Mouse (Mus musculus): ENCODE measurements around the gene Spock1. TPM values are rescaled to one million over a fixed set of nuclear protein-coding genes. Genes with fewer than 3 reads are reported as not detected.

Spock1 gene
- polyA plus RNA-seq, 1 experiment from 2014 or later: 3.3 TPM

- Histone ChIP-seq H3K4me2 (no peak overlapping the region), H3K4me1 (peaks cover 12% of the 10 kb centered on the region; the same call in 1 of the 2 replicates), H3K36me3 (no peaks in the 10 kb centered on the region), H3K4me3 (no peak overlapping the region), H3K27ac (no peak overlapping the region), H3K27me3 (no peaks in the 10 kb centered on the region), H3K9ac (no peak overlapping the region), H3K9me3 (0 out of 2 replicates have a peak, but pooled peaks cover 3% of the 10 kb centered on the region)
- ATAC-seq (ENCODE audit: insufficient number of reproducible peaks, low FRiP score, low TSS enrichment, low read depth): no peak
- 35% methylated on average over 7 of the region's 7 CpGs for WGBS
Measured at GRCm38 (mm10) chr13:57830896-57831295, 77.2 kb downstream of the Spock1 start.

GRCm38 (mm10) chr13:57830091-57830490, 78.0 kb downstream of the Spock1 start:
- Histone ChIP-seq H3K4me2 (no peak overlapping the region), H3K4me3 (no peak overlapping the region), H3K4me1 (peaks cover 12% of the 10 kb centered on the region; the same call in 1 of the 2 replicates), H3K9ac (no peak overlapping the region), H3K9me3 (0 out of 2 replicates have a peak, but pooled peaks cover 3% of the 10 kb centered on the region), H3K27ac (no peak overlapping the region), H3K27me3 (no peaks in the 10 kb centered on the region), H3K36me3 (no peaks in the 10 kb centered on the region)
- ATAC-seq (ENCODE audit: insufficient number of reproducible peaks, low FRiP score, low TSS enrichment, low read depth): no peak
- 32% methylated on average over 2 of the region's 2 CpGs for WGBS

GRCm38 (mm10) chr13:57816276-57816675, 91.9 kb downstream of the Spock1 start:
- Histone ChIP-seq H3K4me2 (peak overlapping the region; percentile 8; the same call in 1 of the 2 replicates), H3K9ac (no peak overlapping the region), H3K36me3 (no peaks in the 10 kb centered on the region), H3K4me3 (no peak overlapping the region), H3K27ac (peak overlapping the region; percentile 23; the same call in 1 of the 2 replicates), H3K4me1 (no peaks in the 10 kb centered on the region), H3K27me3 (no peaks in the 10 kb centered on the region), H3K9me3 (no peaks in the 10 kb centered on the region)
- 48% methylated on average over 11 of the region's 11 CpGs for WGBS
- no peak for ATAC-seq (ENCODE audit: insufficient number of reproducible peaks, low FRiP score, low TSS enrichment, low read depth)

GRCm38 (mm10) chr13:57812643-57813042, 95.5 kb downstream of the Spock1 start:
- Histone ChIP-seq H3K27ac (no peak overlapping the region), H3K9me3 (no peaks in the 10 kb centered on the region), H3K4me2 (no peak overlapping the region), H3K36me3 (no peaks in the 10 kb centered on the region), H3K27me3 (no peaks in the 10 kb centered on the region), H3K4me3 (no peak overlapping the region), H3K4me1 (no peaks in the 10 kb centered on the region), H3K9ac (no peak overlapping the region)
- ATAC-seq (ENCODE audit: insufficient number of reproducible peaks, low FRiP score, low TSS enrichment, low read depth): no peak
- 87% methylated on average over 7 of the region's 7 CpGs for WGBS

- H3K36me3 ChIP-seq: no peaks in the 10 kb centered on the region
- H3K9me3 ChIP-seq: no peaks in the 10 kb centered on the region
- H3K4me1 ChIP-seq: no peaks in the 10 kb centered on the region
- no peaks in the 10 kb centered on the region for H3K27me3 ChIP-seq
- no peak overlapping the region for H3K4me3 ChIP-seq
- H3K27ac ChIP-seq: no peak overlapping the region
- no peak overlapping the region for H3K9ac ChIP-seq
- no peak overlapping the region for H3K4me2 ChIP-seq
- WGBS: 69% methylated on average over 2 of the region's 2 CpGs
- ATAC-seq (ENCODE audit: insufficient number of reproducible peaks, low FRiP score, low TSS enrichment, low read depth): no peak
Measured at GRCm38 (mm10) chr13:57811253-57811652, 96.9 kb downstream of the Spock1 start.

GRCm38 (mm10) chr13:57810816-57811215, 97.3 kb downstream of the Spock1 start:
- ATAC-seq (ENCODE audit: insufficient number of reproducible peaks, low FRiP score, low TSS enrichment, low read depth): no peak
- no peak overlapping the region for H3K9ac ChIP-seq
- H3K4me2 ChIP-seq: no peak overlapping the region
- no peaks in the 10 kb centered on the region for H3K36me3 ChIP-seq
- 45% methylated on average over 2 of the region's 2 CpGs for WGBS
- H3K27ac ChIP-seq: no peak overlapping the region
- no peak overlapping the region for H3K4me3 ChIP-seq
- no peaks in the 10 kb centered on the region for H3K27me3 ChIP-seq
- H3K9me3 ChIP-seq: no peaks in the 10 kb centered on the region
- H3K4me1 ChIP-seq: no peaks in the 10 kb centered on the region

GRCm38 (mm10) chr13:57810083-57810482, 98.0 kb downstream of the Spock1 start:
- Histone ChIP-seq H3K27me3 (no peaks in the 10 kb centered on the region), H3K9ac (no peak overlapping the region), H3K4me2 (no peak overlapping the region), H3K27ac (no peak overlapping the region), H3K36me3 (no peaks in the 10 kb centered on the region), H3K9me3 (no peaks in the 10 kb centered on the region), H3K4me1 (no peaks in the 10 kb centered on the region), H3K4me3 (no peak overlapping the region)
- ATAC-seq (ENCODE audit: insufficient number of reproducible peaks, low FRiP score, low TSS enrichment, low read depth): no peak
- WGBS: 77% methylated on average over 5 of the region's 5 CpGs

- no peaks in the 10 kb centered on the region for H3K4me1 ChIP-seq
- 54% methylated on average over 11 of the region's 11 CpGs for WGBS
- no peaks in the 10 kb centered on the region for H3K9me3 ChIP-seq
- ATAC-seq (ENCODE audit: insufficient number of reproducible peaks, low FRiP score, low TSS enrichment, low read depth): no peak
- H3K4me2 ChIP-seq: no peak overlapping the region
- no peak overlapping the region for H3K4me3 ChIP-seq
- no peak overlapping the region for H3K27ac ChIP-seq
- H3K36me3 ChIP-seq: no peaks in the 10 kb centered on the region
- no peaks in the 10 kb centered on the region for H3K27me3 ChIP-seq
- H3K9ac ChIP-seq: no peak overlapping the region
Measured at GRCm38 (mm10) chr13:57809603-57810002, 98.5 kb downstream of the Spock1 start.

- Histone ChIP-seq H3K4me2 (no peak overlapping the region), H3K27ac (no peak overlapping the region), H3K4me1 (no peaks in the 10 kb centered on the region), H3K27me3 (no peaks in the 10 kb centered on the region), H3K4me3 (no peak overlapping the region), H3K9ac (no peak overlapping the region), H3K36me3 (no peaks in the 10 kb centered on the region), H3K9me3 (no peaks in the 10 kb centered on the region)
- ATAC-seq (ENCODE audit: insufficient number of reproducible peaks, low FRiP score, low TSS enrichment, low read depth): no peak
- WGBS: 69% methylated on average over 3 of the region's 3 CpGs
Measured at GRCm38 (mm10) chr13:57806816-57807215, 101.3 kb downstream of the Spock1 start.

GRCm38 (mm10) chr13:57806301-57806700, 101.8 kb downstream of the Spock1 start:
- H3K27me3 ChIP-seq: no peaks in the 10 kb centered on the region
- H3K9ac ChIP-seq: no peak overlapping the region
- 78% methylated on average over 6 of the region's 6 CpGs for WGBS
- H3K27ac ChIP-seq: no peak overlapping the region
- no peaks in the 10 kb centered on the region for H3K9me3 ChIP-seq
- no peaks in the 10 kb centered on the region for H3K36me3 ChIP-seq
- no peak overlapping the region for H3K4me2 ChIP-seq
- ATAC-seq (ENCODE audit: insufficient number of reproducible peaks, low FRiP score, low TSS enrichment, low read depth): no peak
- no peaks in the 10 kb centered on the region for H3K4me1 ChIP-seq
- no peak overlapping the region for H3K4me3 ChIP-seq

- Histone ChIP-seq H3K27ac (no peak overlapping the region), H3K9ac (no peak overlapping the region), H3K36me3 (no peaks in the 10 kb centered on the region), H3K27me3 (no peaks in the 10 kb centered on the region), H3K4me3 (no peak overlapping the region), H3K4me1 (no peaks in the 10 kb centered on the region), H3K9me3 (no peaks in the 10 kb centered on the region), H3K4me2 (no peak overlapping the region)
- no peak for ATAC-seq (ENCODE audit: insufficient number of reproducible peaks, low FRiP score, low TSS enrichment, low read depth)
- WGBS: 89% methylated on average over 2 of the region's 2 CpGs
Measured at GRCm38 (mm10) chr13:57798633-57799032, 109.5 kb downstream of the Spock1 start.

GRCm38 (mm10) chr13:57796951-57797692, 111.0 kb downstream of the Spock1 start:
- no peak overlapping the region for H3K9ac ChIP-seq
- 0 out of 2 replicates have a peak, but pooled peaks cover 3% of the 10 kb centered on the region for H3K27me3 ChIP-seq
- no peaks in the 10 kb centered on the region for H3K36me3 ChIP-seq
- no peaks in the 10 kb centered on the region for H3K9me3 ChIP-seq
- WGBS: 74% methylated on average over 10 of the region's 10 CpGs
- H3K4me3 ChIP-seq: no peak overlapping the region
- no peak overlapping the region for H3K27ac ChIP-seq
- ATAC-seq (ENCODE audit: insufficient number of reproducible peaks, low FRiP score, low TSS enrichment, low read depth): no peak
- no peaks in the 10 kb centered on the region for H3K4me1 ChIP-seq
- no peak overlapping the region for H3K4me2 ChIP-seq
